Mouse (Mus musculus) frontal cortex, postnatal 10 days (tissue): ENCODE data around the gene Sh3d21.
A peak's percentile ranks its signal among the peaks of the same experiment; 100 is the strongest.

ENCODE experiments used
- DNase-seq, 2 experiments: peaks; one replicate each; pipeline ENCODE4 v3.0.0; 2022; ENCODE audit warnings: low spot score in 2 of 2, mixed read lengths in 1 of 2

The Sh3d21 gene

DNA sequence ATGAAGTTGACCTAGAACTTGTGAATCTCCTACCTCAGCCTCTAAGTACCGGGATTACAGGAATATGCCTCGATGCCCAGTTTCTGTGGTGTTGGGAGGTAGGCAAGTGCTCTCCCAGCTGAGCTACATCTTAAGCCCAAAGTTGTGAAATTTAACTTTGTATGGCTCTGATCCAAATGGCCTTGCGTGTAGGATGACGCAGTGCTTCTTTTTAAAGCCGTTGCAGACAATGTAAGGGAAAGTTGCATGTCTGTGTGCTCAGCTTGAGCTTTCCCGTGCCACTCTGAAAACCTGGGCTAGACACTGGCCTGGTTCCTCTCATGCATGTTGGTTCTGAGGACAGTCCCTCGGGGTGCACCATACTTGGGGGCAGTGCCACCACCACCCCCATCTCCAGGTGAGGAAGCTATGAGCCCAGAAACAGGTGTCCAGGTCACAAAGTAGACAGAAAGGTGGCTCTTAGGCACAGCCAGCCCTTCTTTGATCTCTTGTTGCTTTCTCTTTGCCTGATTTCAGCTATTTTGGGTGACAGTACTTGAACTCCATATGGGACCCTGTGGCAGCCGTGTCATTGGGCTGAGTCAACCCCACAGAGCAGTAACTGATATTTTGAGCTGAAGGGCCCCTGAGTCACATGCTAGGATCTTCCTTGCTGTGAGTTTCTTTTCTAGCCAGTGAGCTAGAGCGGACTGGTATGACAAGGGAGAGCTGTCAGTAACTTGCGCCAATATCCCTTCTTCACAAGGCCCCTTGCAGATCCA, 53.5 kb downstream of the Sh3d21 start:
- no peak for DNase-seq

DNA sequence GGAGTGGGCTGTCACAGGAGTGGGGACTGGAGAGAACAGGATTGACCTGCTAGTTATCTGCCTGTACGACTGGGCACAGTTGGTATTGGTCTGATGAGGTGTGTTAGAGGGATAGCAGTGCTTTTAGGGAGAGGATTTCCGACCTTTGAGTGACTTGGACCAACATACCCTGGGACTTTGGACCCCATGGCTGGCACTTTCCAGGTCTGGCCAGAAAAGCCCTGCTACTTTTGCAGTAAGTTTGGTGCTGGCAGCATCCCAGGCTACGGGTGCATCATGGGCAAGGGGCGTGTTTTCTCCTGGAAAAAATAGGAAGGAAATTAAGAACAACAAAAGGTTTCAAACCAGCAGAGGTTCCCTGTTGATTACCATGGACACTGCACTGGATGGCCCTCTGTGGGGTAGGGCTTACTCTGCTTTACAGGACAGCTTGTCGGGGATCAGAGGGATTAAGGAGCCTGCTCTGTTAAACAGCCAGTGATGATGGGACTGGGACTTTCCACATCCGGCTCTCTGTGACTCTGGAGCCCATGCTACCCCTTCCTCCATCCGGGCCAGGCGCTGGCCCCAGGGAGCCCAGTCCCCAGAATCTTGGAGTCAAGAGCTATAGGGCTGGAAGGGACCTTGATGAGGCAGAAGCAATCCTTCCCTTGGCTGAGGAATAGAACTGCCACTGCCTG, 55.1 kb downstream of the Sh3d21 start:
- no peak for DNase-seq

DNA sequence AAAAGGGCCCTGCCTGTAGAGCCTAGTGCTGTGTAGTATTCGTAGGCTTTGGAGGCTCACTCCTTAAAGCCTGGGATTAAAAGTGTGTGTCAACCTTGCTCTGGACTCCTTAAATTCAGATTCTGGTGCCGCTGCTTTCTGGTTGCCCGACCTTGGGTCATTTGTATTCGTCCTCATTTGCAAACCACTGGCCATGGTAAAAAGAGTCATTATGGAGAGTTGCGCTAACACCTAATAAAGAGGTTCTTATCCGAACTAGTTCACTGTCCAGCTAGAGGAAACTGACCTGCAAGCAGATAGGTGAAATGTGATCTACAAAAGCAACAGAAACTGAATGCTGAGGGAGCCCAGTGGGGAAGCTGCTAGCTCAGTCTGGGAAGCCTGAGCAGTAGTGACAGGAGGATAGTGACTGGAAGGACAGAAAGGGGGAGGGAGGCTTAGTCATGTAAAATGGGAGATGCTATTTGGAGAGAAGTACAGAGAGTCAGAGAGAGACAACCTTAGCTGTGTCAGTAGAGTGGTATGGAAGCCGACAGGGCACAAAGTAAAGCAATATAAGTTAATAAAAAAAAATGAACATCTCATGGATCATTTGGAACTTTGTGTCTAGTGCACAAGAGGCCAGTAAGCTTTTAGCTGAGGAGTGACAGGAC, 58.0 kb downstream of the Sh3d21 start:
- no peak for DNase-seq

DNA sequence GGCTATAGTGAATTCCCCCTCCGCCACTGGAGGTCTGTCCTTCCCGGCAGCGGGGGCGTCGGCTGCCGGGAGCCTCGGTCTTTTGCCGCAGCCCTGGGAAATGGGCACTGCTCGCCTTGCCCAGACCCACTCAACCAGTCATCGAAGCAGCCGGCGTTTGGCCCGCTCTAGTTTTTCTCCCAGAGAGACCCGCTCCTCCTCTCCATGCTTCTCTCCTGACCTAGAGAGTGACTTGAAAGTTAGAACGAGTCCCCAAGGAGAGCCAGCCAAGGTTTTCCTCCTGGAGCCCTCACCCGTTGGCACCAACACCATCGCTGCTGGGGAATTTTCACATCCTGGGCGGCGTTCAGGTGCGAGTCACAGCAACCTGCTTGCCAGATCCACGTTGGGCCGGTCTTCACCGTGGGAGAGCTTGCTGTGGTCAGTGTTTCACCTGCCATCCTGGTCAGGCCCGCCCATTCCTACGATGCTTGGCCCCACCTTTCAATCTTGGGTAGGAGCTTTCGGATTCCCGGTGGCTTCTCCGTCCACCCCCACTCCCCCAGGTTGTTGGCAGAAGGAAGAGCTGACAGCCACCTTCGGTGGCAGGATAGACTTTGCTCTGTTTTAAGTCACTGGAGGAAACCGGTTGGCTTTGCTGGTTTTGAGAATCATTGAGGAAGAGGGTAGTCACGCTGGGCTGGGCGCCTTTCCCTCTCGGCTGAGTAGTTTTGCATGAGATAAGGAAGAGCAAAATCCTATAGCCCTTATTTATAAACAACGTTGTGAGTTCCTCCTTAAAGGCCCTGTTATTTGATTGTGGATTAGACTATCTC, 58.8 kb downstream of the Sh3d21 start:
- no peak for DNase-seq

GRCm38 (mm10) chr4:126103590-126104068, 59.7 kb downstream of the Sh3d21 start, which contains the start of gene Stk40:
TSS of gene Stk40 (plus strand) at chr4:126103957.
- peak; percentile 93 for DNase-seq

DNA sequence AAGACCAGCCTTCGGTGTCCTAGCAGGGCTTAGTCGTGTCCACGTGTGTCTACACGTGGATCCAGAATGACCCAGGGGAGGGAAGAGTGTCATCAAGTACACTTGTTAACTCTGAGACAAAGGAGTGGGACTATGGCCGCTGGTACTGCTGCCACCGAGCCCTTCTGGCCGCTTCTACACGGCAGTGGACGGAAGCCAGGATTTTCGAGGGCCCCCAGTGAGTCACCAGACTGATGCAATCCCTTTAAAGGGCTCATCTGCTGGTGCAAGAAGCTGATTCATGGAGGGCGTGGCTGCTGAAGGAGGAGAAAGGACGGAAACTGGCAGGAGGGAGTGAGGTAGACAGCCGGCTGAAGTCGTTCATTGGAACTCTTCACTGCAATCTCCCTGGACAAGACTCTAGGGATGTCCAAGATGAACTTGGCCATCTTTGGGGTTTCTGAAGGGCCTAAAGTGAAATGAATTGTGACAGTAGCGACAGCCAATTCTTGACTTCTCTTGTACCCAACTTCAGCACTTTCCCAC, 60.2 kb downstream of the Sh3d21 start:
- DNase-seq: peak; percentile 68 to 82

- DNase-seq: no peak
These were observed 61.0 kb downstream of the Sh3d21 start for GRCm38 (mm10) chr4:126102061-126102841.

GRCm38 (mm10) chr4:126100764-126101163, 62.5 kb downstream of the Sh3d21 start:
- DNase-seq: no peak
